Mouse (Mus musculus) cerebellum, adult 2 months (tissue): ENCODE measurements at regions not wholly inside any gene's neighbourhood (a gene's known extent, or its start where the extent isn't known, plus 50 kb on each side); places are given as distances from the start of the nearest gene placed in this dataset.

Experiments
- CTCF ChIP-seq: fragments of 200-500 bp; IDR thresholded peaks from 2 replicates; pipeline ENCODE4 v1.5.1; 2011; ENCODE audit warnings: low read depth, mild to moderate bottlenecking, control low read depth, low read length, moderate library complexity, borderline replicate concordance; ENCODE audit not compliant: insufficient read depth
- POLR2A ChIP-seq: fragments of 200-500 bp; IDR thresholded peaks from 2 replicates; pipeline ENCODE4 v1.6.1; 2011; ENCODE audit warnings: low read length, control low read depth, borderline replicate concordance; ENCODE audit not compliant: insufficient read depth

GRCm38 (mm10) chr2:74424726-74425125 lies 154.5 kb downstream of the Lnpk start:
- TF ChIP-seq CTCF (no peak), POLR2A (no peak)
